Mouse (Mus musculus) neural tube, embryonic 12.5 days (tissue): ENCODE results near the gene Olfr1104. TPM values are rescaled to one million over a fixed set of nuclear protein-coding genes. Genes with fewer than 3 reads are reported as not detected.

ENCODE experiments used
- ATAC-seq: fragments of 200-750 bp; cut with Nextera tagmentation; 2 replicates; pipeline ENCODE4 v1.8.0; 2017; ENCODE audit warnings: low read depth, mild to moderate bottlenecking, moderate TSS enrichment, moderate library complexity; ENCODE audit not compliant: low FRiP score
- H3K27ac ChIP-seq: fragments of 300-500 bp; sonication (generic); 2 replicates; pipeline ENCODE4 v1.5.1; 2016
- H3K27me3 ChIP-seq: fragments of 300-500 bp; sonication (generic); replicated peaks from 2 replicates; pipeline ENCODE4 v1.6.1; 2016; ENCODE audit warnings: mild to moderate bottlenecking
- H3K36me3 ChIP-seq: fragments of 300-500 bp; sonication (generic); 2 replicates; pipeline ENCODE4 v1.6.1; 2016; ENCODE audit warnings: mild to moderate bottlenecking
- H3K4me1 ChIP-seq: fragments of 300-500 bp; sonication (generic); 2 replicates; pipeline ENCODE4 v1.6.1; 2016
- H3K4me2 ChIP-seq: fragments of 300-500 bp; sonication (generic); replicated peaks from 2 replicates; pipeline ENCODE4 v1.6.1; 2016; ENCODE audit warnings: mild to moderate bottlenecking
- H3K4me3 ChIP-seq: fragments of 300-500 bp; sonication (generic); 2 replicates; pipeline ENCODE4 v1.5.1; 2016
- H3K9ac ChIP-seq: fragments of 300-500 bp; sonication (generic); 2 replicates; pipeline ENCODE4 v1.6.1; 2016; ENCODE audit warnings: mild to moderate bottlenecking
- H3K9me3 ChIP-seq: fragments of 300-500 bp; sonication (generic); 2 replicates; pipeline ENCODE4 v1.6.1; 2016; ENCODE audit warnings: mild to moderate bottlenecking
- WGBS: fragments of 180-500 bp; shearing (Covaris S2); methylation state at CpG from one replicate; pipeline ENCODE4 v1.1.7; 2016; 5-methylcytosine and 5-hydroxymethylcytosine counted together
- polyA plus RNA-seq: library from polyadenylated mRNA; unstranded; fragments of >200 nt; fragmentation: Nextera tagmentation; extraction: Ambion mirVana; gene quantifications from 2 replicates; pipeline ENCODE4 v1.2.1, GENCODE M21; 2016

Gene Olfr1104
- polyA plus RNA-seq: not detected in 2 replicates

- Histone ChIP-seq H3K36me3 (no peaks in the 10 kb centered on the region), H3K27ac (no peak within 1 kb of the TSS), H3K4me2 (no peak within 1 kb of the TSS), H3K4me1 (no peaks in the 10 kb centered on the region), H3K9me3 (no peaks in the 10 kb centered on the region), H3K27me3 (no peaks in the 10 kb centered on the region), H3K4me3 (no peak within 1 kb of the TSS), H3K9ac (no peak within 1 kb of the TSS)
- no peak for ATAC-seq
- 86% methylated on average over 1 of the region's 1 CpGs for WGBS
These were observed at the start of gene Olfr1104 for GRCm38 (mm10) chr2:87026980-87027379. Gene Olfr1104, minus strand, starts transcription at chr2:87027080.

DNA sequence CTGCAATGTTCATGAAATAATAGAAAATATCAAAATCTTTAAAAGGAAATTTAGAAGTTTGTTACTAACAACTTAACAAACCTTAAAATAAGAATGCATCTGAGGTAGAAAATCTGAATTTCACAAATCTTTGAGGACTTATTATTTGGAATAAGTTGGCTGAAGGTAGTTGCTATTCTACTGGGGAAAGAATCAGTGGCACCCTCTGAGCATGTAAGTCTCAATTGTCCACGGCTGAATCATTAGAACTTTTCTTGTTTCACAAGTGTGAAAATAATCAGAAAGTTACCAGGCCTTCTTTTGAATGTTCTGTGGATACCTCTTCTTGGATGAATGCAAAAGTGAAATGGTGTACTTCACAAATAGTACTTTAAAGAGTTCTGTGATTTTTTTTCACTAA is 48.8 kb upstream of the Olfr1104 start, which contains the start of gene Olfr1107:
Gene Olfr1107, minus strand, starts transcription at position 101 of the 400 bp plus-strand sequence.
- Histone ChIP-seq H3K9me3 (no peaks in the 10 kb centered on the region), H3K27me3 (no peaks in the 10 kb centered on the region), H3K4me2 (no peak within 1 kb of the TSS), H3K27ac (no peak within 1 kb of the TSS), H3K4me3 (no peak within 1 kb of the TSS), H3K9ac (no peak within 1 kb of the TSS), H3K36me3 (no peaks in the 10 kb centered on the region), H3K4me1 (no peaks in the 10 kb centered on the region)
- 88% methylated on average over 1 of the region's 1 CpGs for WGBS
- ATAC-seq: no peak

GRCm38 (mm10) chr2:87052173-87052572 is 25.3 kb upstream of the Olfr1104 start, which contains the start of gene Olfr1106:
Gene Olfr1106, minus strand, starts transcription at chr2:87052273.
- no peak within 1 kb of the TSS for H3K9ac ChIP-seq
- no peaks in the 10 kb centered on the region for H3K27me3 ChIP-seq
- no peak within 1 kb of the TSS for H3K27ac ChIP-seq
- no peaks in the 10 kb centered on the region for H3K36me3 ChIP-seq
- no peak within 1 kb of the TSS for H3K4me3 ChIP-seq
- H3K4me2 ChIP-seq: no peak within 1 kb of the TSS
- no peaks in the 10 kb centered on the region for H3K9me3 ChIP-seq
- no peaks in the 10 kb centered on the region for H3K4me1 ChIP-seq
- WGBS: 78% methylated on average over 1 of the region's 1 CpGs
- ATAC-seq: no peak

DNA sequence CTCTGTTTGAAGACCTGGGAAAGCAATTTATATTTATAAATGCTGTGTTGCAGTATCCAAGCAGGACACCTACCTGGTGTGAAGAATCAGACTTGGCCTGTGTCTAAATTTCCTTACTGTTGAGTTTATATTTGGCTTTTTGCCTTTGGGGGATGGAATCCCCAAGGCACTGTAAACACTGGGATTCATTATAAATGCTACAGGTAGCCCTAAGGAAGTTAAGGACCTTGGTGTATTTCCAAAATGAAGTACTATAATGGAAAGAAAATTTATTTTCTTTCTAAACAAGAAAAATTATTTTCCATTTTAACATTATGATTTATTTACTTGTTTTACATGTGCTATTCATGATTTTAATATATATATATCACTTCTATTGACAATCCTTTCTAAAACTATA is 9.6 kb upstream of the Olfr1104 start, which contains the start of gene Olfr1105:
Gene Olfr1105, minus strand, starts transcription at position 101 of the 400 bp plus-strand sequence.
- Histone ChIP-seq H3K4me1 (no peaks in the 10 kb centered on the region), H3K4me2 (no peak within 1 kb of the TSS), H3K27me3 (no peaks in the 10 kb centered on the region), H3K36me3 (no peaks in the 10 kb centered on the region), H3K9me3 (no peaks in the 10 kb centered on the region), H3K4me3 (no peak within 1 kb of the TSS), H3K27ac (no peak within 1 kb of the TSS), H3K9ac (no peak within 1 kb of the TSS)
- ATAC-seq: no peak

DNA sequence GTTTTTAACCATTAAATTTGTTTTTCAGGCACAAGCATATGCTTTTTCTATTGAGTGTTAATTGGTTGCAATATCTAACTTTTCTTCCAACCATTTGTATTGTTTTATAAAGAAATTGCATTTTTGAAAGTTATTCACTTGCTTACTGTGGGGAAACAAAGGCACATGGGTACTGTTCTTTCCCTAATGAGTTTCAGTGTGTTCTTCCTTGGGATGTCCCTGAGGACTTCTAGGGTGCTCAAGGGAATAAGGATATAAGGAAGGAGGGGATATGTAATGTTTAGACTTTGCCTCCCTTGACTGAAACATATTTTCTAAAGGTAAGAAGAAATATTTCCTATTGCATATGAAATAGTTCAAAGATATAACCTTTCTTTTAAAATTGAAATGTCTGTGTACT is 28.8 kb downstream of the Olfr1104 start, which contains the start of gene Olfr1102:
Gene Olfr1102, plus strand, starts transcription at position 301 of the 400 bp plus-strand sequence.
- Histone ChIP-seq H3K4me3 (no peak within 1 kb of the TSS), H3K27me3 (no peaks in the 10 kb centered on the region), H3K4me2 (no peak within 1 kb of the TSS), H3K36me3 (no peaks in the 10 kb centered on the region), H3K9me3 (no peaks in the 10 kb centered on the region), H3K4me1 (no peaks in the 10 kb centered on the region), H3K27ac (no peak within 1 kb of the TSS), H3K9ac (no peak within 1 kb of the TSS)
- no peak for ATAC-seq

DNA sequence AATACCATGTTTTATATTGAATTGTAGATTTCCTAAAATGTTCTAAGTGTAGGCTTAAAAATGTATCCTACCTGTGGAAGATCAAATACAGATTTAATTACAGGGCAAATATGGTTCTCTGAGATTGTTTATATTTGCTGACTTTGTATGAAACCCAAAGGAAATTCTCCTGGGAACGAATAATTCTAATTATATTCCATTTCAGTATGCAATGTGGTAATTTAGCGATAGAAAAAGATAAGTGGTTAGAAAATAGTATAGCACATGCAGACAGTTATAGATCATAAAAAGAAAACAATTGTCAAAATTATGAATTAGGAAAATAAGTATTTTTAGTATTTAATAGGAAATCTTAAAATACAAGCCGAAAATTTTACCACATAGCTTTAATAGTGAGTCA is 35.8 kb downstream of the Olfr1104 start, which contains the start of gene Olfr1101:
Gene Olfr1101, minus strand, starts transcription at position 101 of the 400 bp plus-strand sequence.
- Histone ChIP-seq H3K4me1 (no peaks in the 10 kb centered on the region), H3K4me2 (no peak within 1 kb of the TSS), H3K27me3 (no peaks in the 10 kb centered on the region), H3K4me3 (no peak within 1 kb of the TSS), H3K9ac (no peak within 1 kb of the TSS), H3K9me3 (no peaks in the 10 kb centered on the region), H3K27ac (no peak within 1 kb of the TSS), H3K36me3 (no peaks in the 10 kb centered on the region)
- ATAC-seq: no peak
- WGBS: 86% methylated on average over 3 of the region's 3 CpGs

- no peak within 1 kb of the TSS for H3K4me3 ChIP-seq
- H3K4me2 ChIP-seq: no peak within 1 kb of the TSS
- no peaks in the 10 kb centered on the region for H3K4me1 ChIP-seq
- ATAC-seq: no peak
- no peaks in the 10 kb centered on the region for H3K27me3 ChIP-seq
- no peak within 1 kb of the TSS for H3K27ac ChIP-seq
- no peak within 1 kb of the TSS for H3K9ac ChIP-seq
- WGBS: 86% methylated on average over 3 of the region's 3 CpGs
- H3K36me3 ChIP-seq: no peaks in the 10 kb centered on the region
- H3K9me3 ChIP-seq: no peaks in the 10 kb centered on the region
These were observed 47.0 kb downstream of the Olfr1104 start, which contains the start of gene Olfr1100 for GRCm38 (mm10) chr2:86979854-86980253. Gene Olfr1100, minus strand, starts transcription at chr2:86979954.

Other genes with a start within 250 kb of the Olfr1104 start
- gene Olfr1093, start 244.6 kb downstream of the Olfr1104 start, polyA plus RNA-seq: not detected in 2 replicates
- gene Olfr141, start 217.1 kb downstream of the Olfr1104 start, polyA plus RNA-seq: not detected in 2 replicates
- gene Olfr1094, start 202.4 kb downstream of the Olfr1104 start, polyA plus RNA-seq: not detected in 2 replicates
- gene Olfr1095, start 175.4 kb downstream of the Olfr1104 start, polyA plus RNA-seq: not detected in 2 replicates
- gene Gm13723, start 152.3 kb downstream of the Olfr1104 start, polyA plus RNA-seq: not detected in 2 replicates
- gene Olfr1097, start 134.9 kb downstream of the Olfr1104 start, polyA plus RNA-seq: not detected in 2 replicates
- not detected in 2 replicates for gene Olfr1098, start 102.5 kb downstream of the Olfr1104 start, polyA plus RNA-seq
- not detected in 2 replicates for gene Olfr1099, start 66.4 kb downstream of the Olfr1104 start, polyA plus RNA-seq
- not detected in 2 replicates for gene Olfr1100, start 47.1 kb downstream of the Olfr1104 start, polyA plus RNA-seq
- not detected in 2 replicates for gene Olfr1101, start 35.9 kb downstream of the Olfr1104 start, polyA plus RNA-seq
- gene Olfr1102, start 28.7 kb downstream of the Olfr1104 start, polyA plus RNA-seq: not detected in 2 replicates
- gene Olfr1105, start 9.5 kb upstream of the Olfr1104 start, polyA plus RNA-seq: not detected in 2 replicates
- not detected in 2 replicates for gene Olfr1106, start 25.2 kb upstream of the Olfr1104 start, polyA plus RNA-seq
- gene Olfr1107, start 48.7 kb upstream of the Olfr1104 start, polyA plus RNA-seq: not detected in 2 replicates
- not detected in 2 replicates for gene Olfr1109, start 68.9 kb upstream of the Olfr1104 start, polyA plus RNA-seq
- gene Olfr259, start 87.5 kb upstream of the Olfr1104 start, polyA plus RNA-seq: not detected in 2 replicates
- not detected in 2 replicates for gene Olfr1110, start 113.2 kb upstream of the Olfr1104 start, polyA plus RNA-seq
- gene Olfr1111, start 125.5 kb upstream of the Olfr1104 start, polyA plus RNA-seq: not detected in 2 replicates
- gene Olfr1112, start 160.7 kb upstream of the Olfr1104 start, polyA plus RNA-seq: not detected in 2 replicates
- not detected in 2 replicates for gene Olfr1113, start 181.9 kb upstream of the Olfr1104 start, polyA plus RNA-seq
- gene Olfr1115, start 220.9 kb upstream of the Olfr1104 start, polyA plus RNA-seq: not detected in 2 replicates
- gene Olfr1116, start 240.5 kb upstream of the Olfr1104 start, polyA plus RNA-seq: not detected in 2 replicates